Mouse (Mus musculus) embryo, embryonic 10 days (tissue): ENCODE measurements around the gene Dapk1.

Experiments
- DNase-seq: peaks from one replicate; pipeline ENCODE4 v3.0.0-alpha.2; 2015; ENCODE audit warnings: low spot score

Dapk1 gene

DNA sequence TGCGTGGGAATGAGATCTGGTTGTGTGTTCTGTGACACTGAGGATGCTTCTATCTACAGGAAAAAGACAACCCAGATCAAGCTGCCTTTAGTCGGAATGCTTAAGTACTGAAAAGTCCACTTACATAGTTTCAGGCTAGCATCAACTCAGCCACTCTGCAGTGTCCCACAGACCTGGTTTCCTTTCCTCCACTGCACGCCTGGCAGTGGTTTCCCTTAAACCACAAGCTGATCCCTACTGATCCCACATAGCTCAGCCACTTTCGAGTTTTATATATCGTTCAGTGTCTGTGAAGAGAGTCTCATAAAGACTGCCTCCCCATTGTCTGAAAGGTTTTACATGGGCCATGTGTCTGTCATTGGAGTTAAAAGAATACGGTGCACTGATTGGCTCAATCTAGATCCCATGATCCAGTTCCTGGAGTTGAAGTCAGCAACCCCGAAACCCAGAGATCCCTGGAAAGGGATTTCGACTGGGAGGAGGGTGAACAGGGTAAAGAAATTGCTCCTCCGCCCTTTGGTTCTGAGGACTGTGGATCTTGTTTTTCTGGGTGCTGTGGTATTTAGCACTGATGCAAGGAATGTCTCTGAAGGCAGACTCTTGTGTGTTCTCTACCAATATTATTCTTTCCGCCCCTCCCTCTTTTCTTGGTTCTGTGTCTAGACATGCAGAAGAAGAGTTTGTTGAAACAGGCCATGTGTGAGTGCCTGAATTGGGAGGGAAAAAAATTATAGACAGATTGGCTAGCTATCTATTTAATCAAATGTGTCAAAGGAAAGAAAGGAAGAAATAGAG lies 93.6 kb downstream of the Dapk1 start:
- no peak for DNase-seq

GRCm38 (mm10) chr13:60696323-60696722 lies 94.6 kb downstream of the Dapk1 start:
- DNase-seq = no peak

DNA sequence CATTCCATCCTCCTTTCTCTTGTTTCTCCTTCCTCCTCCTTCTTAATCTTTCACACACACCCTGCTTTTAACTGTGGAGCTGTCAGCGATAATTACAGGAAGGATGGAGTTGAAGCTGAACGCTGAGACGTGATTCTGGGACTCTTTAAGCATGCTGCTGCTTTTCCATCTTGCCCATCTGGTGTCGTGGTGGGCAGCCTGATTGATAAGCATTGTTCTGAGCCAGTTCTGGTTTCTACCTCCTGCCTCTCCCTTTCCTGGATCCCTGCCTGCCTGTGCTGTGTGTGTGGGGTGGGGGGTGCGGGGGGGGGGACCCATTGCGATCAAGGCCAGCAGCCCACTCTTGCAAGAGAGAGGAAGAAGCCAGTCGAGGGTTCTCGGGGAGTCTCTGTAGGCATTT lies 95.0 kb downstream of the Dapk1 start:
- DNase-seq = no peak

DNA sequence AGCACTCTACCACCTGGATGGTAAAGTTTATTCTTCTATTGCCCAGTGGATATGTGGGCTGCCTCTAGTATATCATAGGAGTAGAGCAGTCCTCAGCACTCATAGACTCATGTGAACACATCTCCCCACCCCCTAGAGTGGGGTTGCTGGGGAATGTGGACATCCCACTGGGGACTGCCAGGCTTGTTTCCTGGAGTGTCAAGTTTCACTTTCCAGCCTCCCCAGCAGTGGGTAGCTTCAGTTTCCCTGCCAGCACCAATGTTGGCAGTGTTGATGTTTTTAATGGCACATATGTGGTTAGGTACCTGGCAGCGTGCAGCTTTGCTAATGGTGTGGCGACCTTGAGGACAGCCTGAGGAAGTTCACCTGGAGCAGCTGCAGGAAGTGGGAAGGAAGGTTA lies 96.3 kb downstream of the Dapk1 start:
- no peak for DNase-seq

- DNase-seq = no peak
These were observed 100.0 kb downstream of the Dapk1 start for GRCm38 (mm10) chr13:60701671-60702171.

DNA sequence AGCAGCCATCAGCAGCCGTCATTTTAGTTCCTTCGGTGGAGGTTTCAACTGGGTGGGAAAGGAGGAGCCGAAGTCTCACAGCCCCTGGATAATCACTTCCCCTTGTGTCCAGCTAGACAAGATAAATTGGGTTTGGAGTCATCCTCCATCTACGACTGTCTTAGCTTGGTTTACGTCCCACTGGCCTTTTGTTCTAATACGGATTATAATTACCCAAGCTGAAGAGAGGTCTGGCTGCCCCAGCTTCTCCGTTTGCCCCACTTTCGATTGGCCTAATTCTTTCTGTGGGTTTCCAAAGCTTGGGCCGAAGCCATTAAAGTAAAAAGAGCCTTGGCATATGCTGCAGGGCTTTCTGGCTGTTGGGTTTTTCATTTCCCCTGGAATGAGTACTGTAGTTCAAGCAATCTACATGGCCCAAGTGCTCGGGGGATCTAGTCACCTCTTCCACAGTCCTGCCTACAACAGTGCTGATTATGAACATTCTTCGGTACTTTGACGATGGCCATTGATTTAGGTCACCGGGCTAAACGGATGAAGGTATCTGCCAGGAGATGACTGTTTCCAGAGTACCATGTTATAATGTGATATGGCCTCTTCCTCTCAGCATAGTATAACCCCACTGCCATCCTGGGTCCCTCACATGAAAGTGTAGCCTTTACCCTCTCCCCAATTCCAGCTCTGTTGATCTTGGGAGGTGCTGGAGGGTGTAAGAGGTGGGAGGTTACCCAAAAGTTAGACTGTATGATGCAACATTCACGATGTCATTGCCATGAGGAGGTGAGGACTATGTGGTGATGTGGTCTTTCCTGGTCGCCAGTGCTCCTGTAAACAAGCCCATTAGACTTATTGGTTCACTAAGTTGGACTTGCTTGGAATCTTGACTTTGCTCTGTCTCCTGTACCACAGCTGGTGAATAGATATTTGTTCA lies 106.1 kb downstream of the Dapk1 start:
- peak; percentile 26 for DNase-seq

- DNase-seq = no peak
These were observed 107.4 kb downstream of the Dapk1 start for GRCm38 (mm10) chr13:60709136-60709535.

DNA sequence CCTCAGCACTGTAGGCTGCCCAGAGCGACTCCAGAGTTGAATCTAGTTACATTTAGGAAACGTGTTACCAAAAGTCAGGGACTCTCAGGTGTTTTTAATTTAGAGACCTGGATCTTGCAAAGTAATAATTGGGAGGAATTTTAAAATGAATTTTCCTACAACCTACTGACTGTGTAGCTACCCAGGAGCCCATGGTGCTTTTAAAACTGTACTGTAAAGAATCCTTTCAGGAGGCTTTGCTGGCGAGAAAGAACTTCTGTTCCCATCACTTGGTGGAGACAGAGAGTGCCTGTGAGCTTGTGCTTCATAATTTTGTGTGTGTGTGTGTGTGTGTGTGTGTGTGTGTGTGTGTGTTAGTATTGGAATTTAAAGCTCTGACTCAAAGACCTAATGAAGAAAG lies 109.2 kb downstream of the Dapk1 start:
- no peak for DNase-seq

GRCm38 (mm10) chr13:60713537-60713936 lies 111.8 kb downstream of the Dapk1 start:
- no peak for DNase-seq

GRCm38 (mm10) chr13:60716107-60716506 lies 114.4 kb downstream of the Dapk1 start:
- no peak for DNase-seq

DNA sequence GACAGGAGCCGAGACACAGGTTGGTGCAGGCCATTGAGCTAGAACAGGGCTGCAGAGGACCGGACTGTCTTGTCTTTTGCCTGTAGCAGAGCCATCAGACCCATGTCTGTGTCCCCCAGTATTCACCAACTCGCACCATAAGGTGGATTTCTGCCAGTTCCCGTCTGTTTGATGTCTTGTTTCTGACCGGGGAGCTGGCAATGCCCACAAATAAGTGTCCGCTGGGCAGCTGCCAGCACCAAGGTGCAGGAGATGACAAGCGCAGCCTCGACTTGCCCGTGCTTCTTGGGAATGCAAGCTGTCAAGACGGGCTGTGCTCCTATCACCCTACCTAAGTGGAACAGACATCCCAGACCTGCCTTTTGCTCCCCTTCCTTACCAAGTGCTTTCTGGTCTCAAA lies 115.7 kb downstream of the Dapk1 start:
- no peak for DNase-seq

- no peak for DNase-seq
These were observed 117.8 kb downstream of the Dapk1 start for GRCm38 (mm10) chr13:60719581-60719980.

DNA sequence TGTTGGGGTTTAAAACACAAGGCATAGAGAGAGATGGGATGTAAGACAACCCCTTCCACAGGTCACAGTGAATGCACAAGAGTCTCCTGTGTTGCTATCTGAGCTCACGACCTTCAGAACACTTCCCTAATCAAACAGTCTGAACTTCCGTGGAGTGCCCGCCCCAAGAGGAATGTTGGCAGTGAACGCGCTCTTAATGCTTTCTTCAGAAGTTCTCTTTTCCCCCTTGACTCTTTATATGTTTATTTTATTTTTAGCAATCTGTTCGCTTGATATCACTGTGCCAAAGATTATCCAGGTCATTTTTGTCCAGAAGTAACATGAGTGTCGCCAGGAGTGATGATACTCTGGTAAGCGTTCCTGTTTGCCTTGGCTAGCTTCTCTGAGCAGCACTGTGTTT lies 121.0 kb downstream of the Dapk1 start:
- no peak for DNase-seq

GRCm38 (mm10) chr13:60728276-60729054 lies 126.7 kb downstream of the Dapk1 start:
- DNase-seq = no peak

GRCm38 (mm10) chr13:60729055-60729402 lies 127.3 kb downstream of the Dapk1 start:
- no peak for DNase-seq

- DNase-seq = no peak
These were observed 128.8 kb downstream of the Dapk1 start for GRCm38 (mm10) chr13:60730587-60730986.

DNA sequence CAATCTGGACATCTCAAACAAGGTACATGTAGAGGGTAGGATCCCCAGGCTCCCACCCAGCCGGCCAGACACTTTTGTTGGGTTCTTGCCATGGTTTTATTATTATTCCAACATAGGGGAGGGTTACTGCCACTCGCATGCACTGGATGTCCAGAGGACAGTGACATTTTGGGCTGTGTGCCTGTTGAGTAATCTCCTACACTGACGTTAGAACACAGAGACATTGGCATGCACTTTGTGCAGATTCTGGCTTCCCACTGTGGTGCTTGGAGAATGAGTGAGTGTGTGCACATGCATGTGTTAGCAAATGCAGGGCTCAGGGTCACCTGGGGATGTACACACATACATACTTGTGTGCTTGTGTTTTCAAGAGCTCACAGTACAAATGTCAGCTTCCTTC lies 129.3 kb downstream of the Dapk1 start:
- DNase-seq = no peak

GRCm38 (mm10) chr13:60735306-60735705 lies 133.6 kb downstream of the Dapk1 start:
- no peak for DNase-seq

- DNase-seq = no peak
These were observed 134.8 kb downstream of the Dapk1 start for GRCm38 (mm10) chr13:60736421-60737105.

- DNase-seq = peak; percentile 95
These were observed 136.0 kb downstream of the Dapk1 start for GRCm38 (mm10) chr13:60737632-60738324.

DNA sequence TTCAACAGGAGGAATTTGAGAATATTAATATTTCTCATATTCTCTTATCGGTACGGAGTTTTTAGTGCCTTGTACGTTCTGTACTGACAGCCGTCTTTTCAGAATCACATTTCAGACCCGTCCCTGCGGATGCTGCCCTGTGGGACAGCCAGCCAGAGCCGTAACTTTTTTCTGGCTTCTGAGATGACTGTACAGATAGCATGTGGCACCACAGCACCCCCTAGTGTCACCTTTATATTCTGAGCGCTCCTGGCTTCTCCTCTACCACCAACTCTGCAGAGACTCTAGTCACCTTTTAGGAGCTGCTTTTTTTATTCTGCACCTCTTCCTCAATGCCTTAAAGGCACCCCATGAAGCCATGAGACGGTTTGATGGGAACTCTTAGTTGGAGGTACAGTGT lies 136.7 kb downstream of the Dapk1 start:
- DNase-seq = peak; percentile 90
